Mouse (Mus musculus): ENCODE data around the gene Lmo1. TPM values are rescaled to one million over a fixed set of nuclear protein-coding genes. Genes with fewer than 3 reads are reported as not detected.

The Lmo1 gene
- total RNA-seq, 2 experiments from 2014 or later: 1.9 to 2.7 TPM

DNA sequence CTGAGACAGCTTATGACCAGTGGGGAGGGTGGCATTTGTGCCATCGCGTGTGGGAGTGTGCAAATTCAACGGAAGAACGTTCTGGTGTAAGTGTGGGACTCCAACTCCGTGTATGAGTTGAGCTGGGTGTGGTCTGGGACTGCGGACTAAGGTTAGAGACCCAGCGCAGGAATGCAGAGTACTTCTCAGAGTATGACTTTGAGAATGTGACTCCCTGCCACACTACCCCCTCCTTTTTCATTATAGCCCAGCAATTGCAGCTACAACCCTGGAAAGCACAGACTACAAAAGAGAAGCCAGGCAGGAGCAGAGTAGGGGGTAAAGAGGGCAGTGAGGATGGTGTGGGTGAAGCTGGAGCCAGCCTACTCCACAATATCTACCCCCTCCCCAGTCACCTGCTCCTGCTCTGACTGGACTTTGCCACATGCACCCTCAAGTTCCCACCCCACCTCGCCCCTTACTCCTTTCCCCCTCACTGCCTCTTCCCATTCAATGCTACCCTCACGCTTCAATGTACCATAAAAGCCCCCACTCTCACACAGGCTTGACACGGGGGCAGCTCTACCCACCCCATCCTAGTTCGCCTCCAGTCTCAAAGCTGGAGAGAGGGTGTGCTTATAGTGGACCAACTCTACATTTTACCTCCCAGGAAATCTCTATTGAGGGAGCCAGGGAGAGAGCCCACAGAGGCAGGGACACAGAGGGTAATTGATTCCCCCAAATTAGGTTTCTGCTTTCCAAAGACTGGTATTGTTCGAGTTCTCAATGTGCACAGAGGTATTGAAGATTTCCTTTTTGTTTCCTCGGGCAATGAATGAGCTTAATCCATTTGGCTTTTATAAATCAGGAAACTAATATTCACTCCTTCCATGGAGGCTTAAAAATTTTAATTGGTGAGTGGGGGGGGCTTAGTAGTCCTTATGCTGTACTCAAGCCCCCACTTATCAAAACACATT lies 941 bp upstream of the Lmo1 start:
- no peak for DNase-seq (ENCODE audit: low spot score)

DNA sequence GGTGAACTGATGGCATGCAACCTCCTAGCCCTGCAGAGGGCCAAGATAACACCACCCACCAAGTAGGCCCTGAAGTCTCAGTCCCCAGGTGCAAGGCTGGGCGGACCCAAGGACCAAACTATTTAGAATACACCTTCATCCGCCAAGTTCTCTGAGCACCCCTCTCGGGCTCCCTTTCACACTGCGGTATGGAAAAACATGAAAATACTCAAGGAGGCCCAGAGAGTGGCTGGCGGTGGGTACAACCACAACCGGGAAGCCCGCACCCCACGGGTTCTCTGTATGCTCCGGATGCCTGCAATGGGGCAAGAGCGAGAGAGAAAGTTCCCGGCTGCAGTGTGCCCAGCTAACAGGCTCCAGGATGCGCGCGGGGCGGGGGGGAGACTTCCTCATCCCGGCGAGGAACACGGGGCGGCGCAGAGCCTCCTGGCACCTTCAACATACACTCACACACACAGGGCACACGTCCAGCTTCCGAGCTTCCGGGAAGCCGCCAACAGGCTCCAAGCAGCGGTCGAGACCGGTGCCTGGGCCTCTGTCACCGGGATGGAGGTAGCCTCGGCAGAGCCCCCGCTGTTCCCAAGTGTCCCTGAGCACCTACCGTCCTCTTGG lies 564 bp downstream of the Lmo1 start:
- DNase-seq (ENCODE audit: low spot score): peak; percentile 43

DNA sequence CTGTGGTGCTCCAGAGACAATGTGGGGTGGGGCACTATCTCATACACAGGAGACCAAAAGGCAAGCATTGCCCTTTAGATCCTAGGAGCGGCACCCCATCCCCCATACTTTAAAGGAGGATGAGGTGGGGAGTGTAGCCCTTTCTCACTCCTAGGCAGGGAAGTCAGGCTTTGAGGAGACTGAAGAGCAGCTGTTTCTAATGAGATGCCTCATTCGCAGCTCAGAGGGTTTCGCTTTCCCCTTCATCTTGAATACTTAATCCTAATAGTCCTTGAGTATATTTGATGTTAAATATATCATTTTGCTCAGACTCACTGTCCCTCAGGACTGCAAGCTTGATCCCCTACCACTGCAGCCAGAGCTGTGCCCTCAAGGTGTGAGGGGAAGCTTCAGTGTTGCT lies 3.1 kb downstream of the Lmo1 start:
- no peak for DNase-seq (ENCODE audit: low spot score)

DNA sequence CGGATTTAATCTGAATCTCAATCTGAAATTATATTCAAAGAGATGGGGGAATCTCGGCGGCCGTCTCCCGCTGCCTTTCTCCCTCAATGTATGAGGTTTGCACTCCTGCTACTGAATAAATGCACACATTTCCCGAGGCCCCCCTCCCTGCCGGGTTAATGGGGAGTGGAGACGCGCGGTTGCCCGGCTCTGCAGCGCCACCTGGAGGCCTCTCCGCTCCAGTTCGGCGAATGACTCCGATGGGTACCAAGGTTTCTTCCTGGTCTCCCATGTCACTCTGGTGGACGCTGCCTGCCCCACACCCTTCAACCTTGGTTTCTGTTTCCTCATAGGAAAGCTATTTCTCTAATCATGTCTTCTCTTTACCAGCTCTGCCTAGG lies 4.6 kb downstream of the Lmo1 start:
- DNase-seq (ENCODE audit: low spot score): peak; percentile 85

DNA sequence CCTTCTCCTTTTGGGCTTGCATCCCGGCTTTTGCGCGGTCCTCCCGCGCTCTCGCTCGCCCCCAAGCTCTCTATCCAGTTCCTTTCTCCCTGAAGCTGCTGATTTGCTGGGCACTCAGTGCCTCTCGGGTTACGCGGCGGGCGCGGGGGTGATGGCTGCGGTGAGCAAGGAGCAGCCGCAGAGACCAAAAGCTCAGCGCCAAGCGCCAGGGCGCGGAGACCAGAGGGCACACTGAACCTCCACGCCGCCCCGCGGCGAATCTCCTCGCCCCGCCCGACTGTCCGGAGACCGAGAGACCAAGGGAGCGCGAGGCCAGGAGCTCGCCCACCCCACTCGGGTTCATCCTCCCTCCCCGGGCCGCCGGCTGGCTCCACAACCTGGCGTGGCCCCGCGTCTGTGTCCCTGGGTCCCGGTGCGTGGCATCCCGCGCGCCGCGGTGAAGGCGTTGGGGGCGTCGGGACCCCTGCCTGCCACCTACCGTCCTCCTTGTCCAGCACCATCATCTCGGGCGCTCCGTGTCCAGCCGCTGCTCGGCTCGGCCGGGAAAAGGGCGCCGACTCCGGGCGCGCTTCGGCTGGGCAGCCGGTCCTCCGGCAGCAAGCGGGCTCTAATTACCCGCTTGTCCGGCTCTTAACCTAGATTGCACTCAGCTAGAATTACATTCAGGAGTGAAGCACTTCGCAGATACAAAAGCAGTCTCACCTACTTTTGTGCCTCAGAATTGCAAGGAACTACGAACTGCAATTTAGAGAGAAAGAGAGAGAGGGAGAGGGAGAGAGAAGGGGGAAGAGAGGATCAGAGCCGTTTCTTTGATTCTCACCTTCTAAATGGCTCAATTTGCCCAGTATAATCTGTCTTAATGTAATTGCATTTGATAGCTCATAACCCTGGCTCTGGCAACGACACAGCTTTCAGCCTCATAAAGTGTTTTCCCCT lies 5.2 kb downstream of the Lmo1 start:
- DNase-seq (ENCODE audit: low spot score): peak; percentile 13

DNA sequence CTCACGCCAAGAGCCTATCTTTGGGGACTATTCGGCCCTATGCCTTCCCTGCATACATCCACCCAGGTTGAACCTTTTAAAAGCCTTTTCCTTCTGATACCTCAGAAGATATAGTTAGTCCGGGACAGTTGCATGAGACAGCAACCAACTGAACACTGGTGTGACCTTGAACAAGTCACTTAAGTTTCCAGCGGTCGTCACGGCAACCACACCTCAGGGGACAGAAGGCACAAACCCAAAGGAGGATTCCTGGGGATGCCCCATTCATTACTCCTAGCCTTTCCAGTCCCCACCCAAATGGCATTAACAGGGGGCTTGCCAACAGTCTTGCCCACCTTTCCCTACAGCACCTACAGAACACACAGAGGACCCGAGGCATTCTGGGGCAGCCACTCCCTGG lies 6.3 kb downstream of the Lmo1 start:
- DNase-seq (ENCODE audit: low spot score): no peak

DNA sequence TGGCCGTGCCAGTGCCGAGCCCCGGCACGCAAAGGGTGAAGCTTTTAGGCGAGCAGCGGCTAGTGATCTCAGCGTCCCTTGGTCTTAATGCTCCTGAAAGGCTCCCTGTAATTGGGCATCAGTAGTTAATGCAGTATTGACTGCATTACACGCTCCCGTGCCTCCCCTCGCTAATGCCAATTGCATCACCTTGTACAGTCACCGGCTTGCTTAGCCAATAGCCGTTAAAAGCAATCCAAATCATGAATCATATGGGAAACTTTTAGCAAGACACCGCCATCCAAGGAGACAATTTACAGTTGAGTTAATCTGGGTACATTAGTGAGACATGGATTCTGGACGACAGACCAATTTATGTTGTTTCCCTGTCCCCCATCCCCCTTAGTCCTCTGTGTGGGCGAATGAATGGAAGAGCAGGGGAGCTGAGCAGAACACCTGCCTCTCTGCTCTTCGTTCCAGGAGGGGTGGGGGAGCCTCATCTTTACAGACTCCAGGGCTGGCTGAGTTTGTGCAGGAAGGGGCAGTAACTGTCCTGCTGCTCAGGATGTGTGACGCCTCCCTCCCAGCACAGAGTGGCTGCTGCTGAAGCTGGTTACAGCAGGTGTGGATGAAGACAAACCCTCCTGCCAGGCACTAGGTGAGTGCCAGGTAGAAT lies 8.9 kb downstream of the Lmo1 start:
- no peak for DNase-seq (ENCODE audit: low spot score)

DNA sequence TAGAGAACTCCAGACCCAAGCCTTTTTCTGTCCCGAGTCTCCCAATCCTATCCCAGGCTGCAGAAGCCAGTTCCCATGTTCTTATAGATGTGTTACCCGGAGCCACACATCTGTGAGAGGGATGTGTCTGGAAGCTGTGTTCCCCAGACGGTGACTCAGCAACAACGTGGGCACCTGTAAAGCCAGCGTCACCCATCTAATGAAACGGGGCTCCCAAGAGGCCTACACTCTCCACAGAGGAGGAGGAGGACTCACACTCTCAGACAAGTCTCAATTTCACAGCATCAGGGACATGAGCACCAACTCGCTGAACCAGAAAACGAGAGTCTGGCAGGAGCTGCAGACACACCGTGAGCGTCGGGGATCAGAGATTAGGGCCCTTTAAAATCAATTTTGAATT lies 20.7 kb downstream of the Lmo1 start:
- no peak for DNase-seq (ENCODE audit: low spot score)

DNA sequence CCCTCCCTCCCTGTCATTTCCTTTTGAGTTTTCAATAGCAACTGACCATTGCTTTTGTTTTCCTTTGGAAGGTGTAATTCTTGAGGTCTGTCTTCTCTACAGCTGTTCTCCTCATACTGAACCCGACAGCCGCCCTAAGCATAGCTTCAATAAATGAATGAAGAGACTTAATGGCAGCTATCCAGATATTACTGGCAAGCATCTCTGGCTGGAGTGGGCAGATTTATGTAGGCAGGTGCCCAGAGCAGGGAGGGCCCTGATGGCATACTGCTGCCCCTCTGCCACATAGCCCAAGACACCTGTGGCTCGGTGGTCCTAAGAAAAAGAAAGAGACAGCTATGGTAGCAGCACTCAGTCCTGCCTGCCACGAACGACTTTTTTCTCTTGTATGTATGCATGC lies 21.5 kb downstream of the Lmo1 start:
- no peak for DNase-seq (ENCODE audit: low spot score)

DNA sequence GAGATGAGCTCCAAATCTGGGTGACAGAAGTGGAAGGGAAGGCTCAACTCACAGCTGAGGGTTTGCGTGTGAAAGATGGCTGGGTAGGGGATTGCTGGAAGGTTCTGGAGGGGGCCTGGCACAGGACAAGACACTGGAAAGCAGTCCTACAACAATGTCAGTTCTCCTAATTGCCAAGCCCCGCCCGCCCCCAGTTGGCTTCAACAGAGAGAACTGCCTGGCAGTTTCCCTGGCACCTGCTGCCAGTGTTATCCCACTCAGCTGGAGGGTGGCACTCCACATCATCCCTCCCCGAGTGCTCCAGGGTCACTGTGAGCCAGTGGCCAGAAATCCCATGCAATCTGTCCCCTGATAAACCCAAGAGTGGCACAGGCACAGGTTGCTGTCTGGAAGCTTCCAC lies 23.9 kb downstream of the Lmo1 start:
- no peak for DNase-seq (ENCODE audit: low spot score)

DNA sequence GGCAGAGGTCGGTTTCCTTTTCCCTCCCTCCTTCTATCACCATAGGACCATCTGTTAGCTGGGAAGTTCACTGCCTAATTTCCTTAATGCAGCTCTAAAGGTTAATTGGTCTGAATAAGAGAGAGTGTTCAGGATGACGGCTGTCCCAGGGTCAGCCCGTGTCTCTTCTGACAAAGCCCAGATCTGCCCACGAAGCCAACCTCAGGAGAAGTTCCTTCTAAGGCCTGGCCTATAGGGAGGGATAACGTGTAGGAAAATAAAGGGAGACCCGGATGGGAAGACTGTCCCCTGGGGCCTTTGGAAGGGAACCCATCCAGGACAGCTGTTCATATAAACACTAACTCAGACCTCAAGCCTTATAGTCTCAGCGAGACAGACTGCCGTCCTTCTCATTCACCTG lies 29.8 kb downstream of the Lmo1 start:
- no peak for DNase-seq (ENCODE audit: low spot score)

DNA sequence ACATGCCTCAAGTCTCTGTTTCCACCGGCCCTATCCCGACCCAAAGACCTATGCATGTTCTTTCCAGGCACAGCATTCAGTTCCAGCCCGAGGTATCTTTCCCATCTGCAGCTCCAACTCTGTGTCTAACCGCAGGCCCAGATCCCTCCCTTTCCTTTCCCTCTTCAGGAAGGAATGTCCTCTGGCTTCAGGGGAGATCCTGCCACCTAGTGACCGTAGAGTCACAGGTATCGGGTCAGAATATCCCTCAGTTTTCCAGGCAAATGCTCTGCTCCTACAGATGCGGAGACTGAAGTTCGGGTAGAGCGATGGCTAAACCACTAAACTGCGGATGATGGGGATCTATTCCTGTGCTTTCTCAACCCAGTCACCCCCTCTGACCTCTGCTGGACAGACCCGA lies 30.3 kb downstream of the Lmo1 start:
- DNase-seq (ENCODE audit: low spot score): no peak

DNA sequence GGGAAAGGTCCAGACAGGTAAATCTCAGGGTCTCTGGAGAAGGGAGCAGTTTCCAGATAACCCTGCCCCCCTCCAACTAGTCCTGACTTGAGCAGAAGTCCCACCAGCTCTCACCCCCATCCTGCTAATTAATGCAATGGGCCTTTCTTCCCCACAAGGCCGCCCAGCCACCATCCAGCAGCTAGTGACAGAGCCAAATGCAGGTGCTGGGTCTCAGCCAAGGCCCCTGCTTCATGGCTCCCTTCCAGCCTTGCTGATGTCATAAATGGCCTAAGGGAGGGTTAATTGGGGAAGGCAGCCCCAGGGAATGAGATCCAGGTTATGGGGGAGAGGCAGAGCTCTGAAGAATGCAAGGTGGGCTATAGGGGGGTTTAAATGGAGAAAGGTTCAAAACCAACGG lies 32.4 kb downstream of the Lmo1 start:
- no peak for DNase-seq (ENCODE audit: low spot score)

DNA sequence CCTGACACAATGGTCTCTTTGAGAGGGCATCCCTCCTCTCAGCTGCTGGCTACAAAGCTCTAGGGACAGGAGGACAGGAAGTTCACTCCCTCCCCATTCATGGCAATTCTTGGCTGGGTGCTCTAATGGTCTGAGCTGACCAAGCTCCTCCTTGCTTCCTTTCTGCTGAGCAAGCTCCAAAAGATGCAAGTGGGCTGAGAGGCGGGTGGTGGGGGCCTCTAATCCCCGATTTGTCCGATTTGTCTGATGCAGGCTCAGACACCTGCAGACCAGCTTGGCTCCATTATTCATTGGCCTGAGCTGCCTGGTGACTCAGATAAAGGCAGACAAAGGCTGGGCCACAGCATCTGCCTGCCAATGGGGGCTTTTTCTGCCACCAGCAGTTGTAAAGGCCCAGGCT lies 33.3 kb downstream of the Lmo1 start:
- DNase-seq (ENCODE audit: low spot score): no peak

DNA sequence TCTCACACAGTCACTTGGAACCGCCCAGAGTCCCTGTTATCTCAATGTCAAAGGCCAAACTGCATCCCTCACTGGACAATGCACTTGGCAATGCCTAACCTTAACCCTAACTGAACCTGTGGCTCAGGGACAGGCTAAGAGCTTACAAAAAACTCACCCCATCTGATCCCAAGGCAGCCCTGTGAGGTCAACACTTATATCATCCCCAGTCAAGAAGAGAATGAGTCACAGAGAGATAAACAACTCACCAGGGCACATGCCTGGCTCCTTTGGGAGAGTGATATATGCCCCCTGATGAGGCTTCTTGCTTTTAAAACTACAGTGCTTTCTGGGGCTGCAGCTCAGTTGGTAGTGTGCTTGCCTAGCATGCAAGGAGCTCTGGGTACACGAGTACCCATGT lies 34.0 kb downstream of the Lmo1 start:
- DNase-seq (ENCODE audit: low spot score): no peak

DNA sequence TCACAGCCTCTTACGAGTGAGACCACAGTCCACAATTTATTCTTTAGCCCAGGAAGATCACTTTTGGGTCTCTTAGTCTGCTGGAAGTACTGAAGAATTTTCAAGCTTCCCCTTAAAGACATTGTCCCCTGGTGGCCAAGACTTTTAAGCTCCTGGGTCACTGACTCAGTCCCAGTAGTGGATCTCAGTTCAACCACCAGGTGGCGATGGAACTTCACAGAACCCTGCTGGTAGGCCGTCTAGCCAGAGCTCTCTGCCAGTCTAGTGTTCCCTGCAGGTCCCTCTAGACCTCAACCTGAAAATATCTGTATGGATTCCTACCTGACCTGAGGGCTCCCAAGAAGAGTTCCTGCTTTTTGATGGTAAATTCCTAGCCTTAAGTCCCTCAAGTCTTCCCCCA lies 35.6 kb downstream of the Lmo1 start:
- DNase-seq (ENCODE audit: low spot score): peak; percentile 88

DNA sequence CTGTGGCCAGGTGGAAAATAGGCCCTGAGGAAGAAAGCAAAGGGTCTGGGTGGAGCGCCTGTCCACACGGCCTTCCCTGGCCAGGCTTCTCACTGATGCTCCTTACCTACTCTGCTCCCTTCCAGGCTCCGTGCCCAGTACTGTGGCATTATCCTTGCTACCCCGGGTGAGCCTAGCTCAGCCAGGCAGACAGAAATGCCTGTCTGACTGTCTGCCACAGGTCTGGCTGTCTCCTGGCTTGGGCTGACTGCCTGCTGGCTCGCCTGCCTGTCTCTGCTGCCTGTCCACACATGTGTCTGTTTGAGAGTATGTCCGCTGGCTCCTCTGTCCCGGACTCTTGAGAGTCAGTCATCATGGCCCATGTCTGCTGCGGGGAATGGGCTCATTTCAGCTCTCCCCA lies 37.6 kb downstream of the Lmo1 start:
- no peak for DNase-seq (ENCODE audit: low spot score)

DNA sequence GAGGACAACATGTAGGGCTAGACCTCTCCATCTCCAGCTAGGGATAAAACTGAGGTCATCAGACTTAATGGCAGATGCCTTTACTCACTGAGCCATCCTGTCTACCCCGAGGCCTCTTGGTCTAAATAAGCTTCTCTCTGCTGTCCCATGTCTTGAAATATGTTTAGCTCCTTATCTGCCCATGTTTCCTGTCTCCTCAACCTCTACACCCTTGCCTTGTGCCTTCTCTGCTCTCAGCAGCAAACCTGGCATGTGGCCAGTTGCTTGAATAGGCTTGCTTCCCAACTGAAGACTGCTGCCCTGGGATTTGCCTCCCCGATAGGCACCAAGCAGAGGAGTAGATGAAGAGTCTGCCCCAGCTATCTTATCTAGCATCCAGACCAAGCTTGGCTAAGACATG lies 43.4 kb downstream of the Lmo1 start:
- no peak for DNase-seq (ENCODE audit: low spot score)

DNA sequence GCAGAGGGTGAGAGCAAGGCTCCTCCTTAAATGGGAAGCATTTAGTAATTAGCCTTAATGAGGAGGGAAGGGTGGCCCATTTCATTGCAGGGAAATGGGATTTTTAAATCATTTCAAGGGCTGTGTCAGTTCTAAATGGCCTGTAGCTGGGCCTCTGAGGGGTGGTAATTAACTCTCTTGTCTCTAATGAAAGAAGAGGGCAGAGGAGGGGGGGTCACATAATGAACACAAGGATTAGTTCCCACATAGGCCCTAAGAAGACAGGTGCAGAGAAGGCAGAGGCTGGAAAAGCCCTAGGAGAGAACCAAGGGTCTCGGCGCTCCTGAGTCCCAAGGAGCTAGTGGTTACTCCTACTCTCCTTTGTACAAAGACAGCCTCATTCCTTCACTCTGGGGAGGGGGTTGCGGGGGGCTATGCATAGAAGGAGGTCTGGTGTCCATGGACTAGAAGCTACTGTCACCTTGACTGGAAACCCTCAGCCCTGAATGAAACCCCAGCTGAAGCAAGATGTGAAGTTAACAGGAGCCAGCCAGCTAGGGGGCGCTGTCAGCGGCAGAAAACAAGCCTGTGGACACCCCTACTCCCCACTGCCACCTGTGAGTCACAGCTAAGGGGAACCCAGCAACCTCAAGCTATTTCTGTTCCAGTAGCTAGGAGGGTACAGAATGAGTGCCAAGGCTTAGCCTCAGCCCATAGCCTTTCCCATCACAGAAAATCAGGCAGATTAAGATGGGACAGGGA lies 44.9 kb downstream of the Lmo1 start:
- no peak for DNase-seq (ENCODE audit: low spot score)

DNA sequence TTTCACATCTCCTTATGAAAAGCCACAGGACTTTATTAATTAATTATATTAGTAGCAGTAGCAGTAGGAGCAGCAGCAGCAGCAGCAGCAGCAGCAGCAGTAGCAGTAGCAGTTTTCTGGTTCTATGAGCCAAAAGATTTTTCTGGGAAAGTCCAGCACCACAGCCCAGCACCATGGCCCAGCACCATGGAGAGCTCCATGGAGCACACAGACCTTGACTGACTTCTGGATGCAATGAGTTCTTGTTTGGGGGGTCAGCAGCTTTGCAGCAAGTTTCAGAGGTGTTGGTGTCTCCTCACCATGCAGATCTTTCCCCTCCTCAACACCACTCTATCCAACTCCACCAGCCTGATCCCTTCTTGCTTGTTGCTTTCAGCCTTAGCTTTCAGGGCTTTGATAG lies 45.6 kb downstream of the Lmo1 start:
- DNase-seq (ENCODE audit: low spot score): no peak

DNA sequence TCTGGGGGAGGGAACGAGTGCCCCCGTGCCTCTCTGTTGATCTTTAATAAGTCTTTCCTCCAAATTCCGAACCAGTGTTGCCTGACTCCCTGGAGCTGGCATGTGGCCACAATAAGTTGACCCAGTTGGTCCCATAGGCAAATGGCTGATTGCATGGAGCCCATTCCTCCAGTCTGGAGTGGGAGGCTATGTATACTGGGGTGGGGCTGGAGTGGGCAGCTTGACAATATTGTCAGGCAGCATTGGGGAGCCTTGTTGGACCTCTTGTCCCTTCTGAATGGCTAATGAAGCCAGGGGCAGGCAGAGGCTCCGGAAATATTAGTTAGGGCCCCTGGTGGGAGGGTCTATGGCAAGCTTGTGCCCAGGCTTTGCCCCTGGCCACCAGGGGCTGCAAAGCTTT lies 59.1 kb downstream of the Lmo1 start:
- no peak for DNase-seq (ENCODE audit: low spot score)
